ENCODE assay signal across 8 mouse cellular contexts in genomic region chr11:31796245-31796644, GRCm38 (mm10).
A peak's percentile ranks its signal among the peaks of the same experiment; 100 is the strongest.
DNase-seq lines count a peak whose midpoint lies in the region; ATAC-seq and TF ChIP-seq lines count a peak whose summit lies in the region.

No protein-coding gene starts in this region.

- no peak overlapping the region for H3K9ac ChIP-seq in hindbrain, embryonic 11.5 days (ENCODE audit: low read depth, low read length)
- H3K9ac ChIP-seq in stomach, postnatal 0 days (ENCODE audit: low read length): no peak overlapping the region

- no peak overlapping the region; the same call in 1 of the 2 replicates for H3K27ac ChIP-seq in hindbrain, embryonic 10.5 days
- H3K27ac ChIP-seq in hindbrain, embryonic 11.5 days (ENCODE audit: low read depth, low read length): no peak overlapping the region
- peak overlapping the region; percentile 88 for H3K27ac ChIP-seq in cerebellum, adult 2 months (ENCODE audit: insufficient read depth, low read length)
- H3K27ac ChIP-seq in limb, embryonic 10.5 days: peak overlapping the region; percentile 59
- no peak overlapping the region for H3K27ac ChIP-seq in stomach, postnatal 0 days (replicated peaks)

- no peak for TF ChIP-seq POLR2A in cerebellum, adult 2 months (IDR thresholded peaks at IDR 0.05; ENCODE audit: borderline replicate concordance, insufficient read depth, low read length)

- ATAC-seq in hindbrain, embryonic 11.5 days (ENCODE audit: low FRiP score): no peak
- ATAC-seq in granulocyte monocyte progenitor cell, adult 5-6 weeks (replicated peaks; ENCODE audit: poor library complexity, severe bottlenecking): peak; percentile 90
- 0 out of 2 replicates have a peak, but pooled peaks have one; percentile 35 for ATAC-seq in stomach, postnatal 0 days (ENCODE audit: low FRiP score, low TSS enrichment)

- H3K36me3 ChIP-seq in hindbrain, embryonic 10.5 days: no peaks in the 10 kb centered on the region
- H3K36me3 ChIP-seq in hindbrain, embryonic 11.5 days (ENCODE audit: control insufficient read depth, insufficient read depth, low read length): no peaks in the 10 kb centered on the region
- no peaks in the 10 kb centered on the region for H3K36me3 ChIP-seq in limb, embryonic 10.5 days
- no peaks in the 10 kb centered on the region for H3K36me3 ChIP-seq in stomach, postnatal 0 days (ENCODE audit: control insufficient read depth, insufficient read depth, low read length)

- H3K4me3 ChIP-seq in hindbrain, embryonic 10.5 days: no peak overlapping the region
- no peak overlapping the region for H3K4me3 ChIP-seq in hindbrain, embryonic 11.5 days (ENCODE audit: low read depth, low read length)
- no peak overlapping the region for H3K4me3 ChIP-seq in cerebellum, adult 2 months (replicated peaks; ENCODE audit: insufficient read depth, low read depth, low read length)
- no peak overlapping the region for H3K4me3 ChIP-seq in limb, embryonic 10.5 days
- no peak overlapping the region for H3K4me3 ChIP-seq in stomach, postnatal 0 days (ENCODE audit: low read depth, low read length)

- H3K4me2 ChIP-seq in hindbrain, embryonic 11.5 days (replicated peaks; ENCODE audit: low read depth, low read length): no peak overlapping the region
- H3K4me2 ChIP-seq in stomach, postnatal 0 days (replicated peaks; ENCODE audit: low read depth): no peak overlapping the region

- no peaks in the 10 kb centered on the region for H3K27me3 ChIP-seq in hindbrain, embryonic 10.5 days (ENCODE audit: insufficient read depth, poor library complexity, severe bottlenecking)
- H3K27me3 ChIP-seq in hindbrain, embryonic 11.5 days (ENCODE audit: control insufficient read depth, insufficient read depth, low read length): no peaks in the 10 kb centered on the region
- no peaks in the 10 kb centered on the region for H3K27me3 ChIP-seq in cerebellum, adult 2 months (ENCODE audit: control insufficient read depth, insufficient read depth, low read length)
- H3K27me3 ChIP-seq in limb, embryonic 10.5 days (ENCODE audit: low read depth, poor library complexity, severe bottlenecking): no peaks in the 10 kb centered on the region
- H3K27me3 ChIP-seq in stomach, postnatal 0 days (ENCODE audit: control insufficient read depth, insufficient read depth, low read length): no peaks in the 10 kb centered on the region

- DNase-seq in hindbrain, embryonic 10.5 days (ENCODE audit: low spot score): peak; percentile 24
- DNase-seq in hindbrain, embryonic 11.5 days (ENCODE audit: low spot score): no peak
- peak; percentile 87 for DNase-seq in 416B (ENCODE audit: low read depth)
- DNase-seq in cerebellum, adult 2 months: peak; percentile 90 to 97
- peak; percentile 37 for DNase-seq in limb, embryonic 10.5 days (ENCODE audit: low spot score)
- no peak for DNase-seq in stomach, postnatal 0 days (ENCODE audit: low spot score)
- DNase-seq in spleen, adult 12 weeks (ENCODE audit: low spot score): no peak

- no peak for TF ChIP-seq EP300 in stomach, postnatal 0 days (optimal IDR thresholded peaks at IDR 0.05)

- WGBS in hindbrain, embryonic 10.5 days: 71% methylated on average over 6 of the region's 6 CpGs
- 58% methylated on average over 6 of the region's 6 CpGs for WGBS in hindbrain, embryonic 11.5 days
- WGBS in cerebellum, adult 2 months: 6% methylated on average over 6 of the region's 6 CpGs
- 55% methylated on average over 6 of the region's 6 CpGs for WGBS in limb, embryonic 10.5 days
- WGBS in stomach, postnatal 0 days: 61% methylated on average over 6 of the region's 6 CpGs

- peak; percentile 31; the same call in 1 of the 2 replicates for TF ChIP-seq CTCF in cerebellum, adult 2 months (IDR thresholded peaks at IDR 0.05; ENCODE audit: borderline replicate concordance, insufficient read depth, low read depth, low read length)
- no peak for TF ChIP-seq CTCF in stomach, postnatal 0 days (IDR thresholded peaks at IDR 0.05; ENCODE audit: low read depth)

- peaks cover 11% of the 10 kb centered on the region; the same call in 1 of the 2 replicates for H3K4me1 ChIP-seq in hindbrain, embryonic 10.5 days (replicated peaks)
- H3K4me1 ChIP-seq in hindbrain, embryonic 11.5 days (replicated peaks; ENCODE audit: control insufficient read depth, insufficient read depth, low read length): no peaks in the 10 kb centered on the region
- H3K4me1 ChIP-seq in cerebellum, adult 2 months (ENCODE audit: control insufficient read depth, insufficient read depth, low read length): peaks cover 14% of the 10 kb centered on the region
- peaks cover 18% of the 10 kb centered on the region for H3K4me1 ChIP-seq in limb, embryonic 10.5 days
- no peaks in the 10 kb centered on the region for H3K4me1 ChIP-seq in stomach, postnatal 0 days (replicated peaks; ENCODE audit: control insufficient read depth, insufficient read depth)

- H3K9me3 ChIP-seq in hindbrain, embryonic 10.5 days: 0 out of 2 replicates have a peak, but pooled peaks cover 2% of the 10 kb centered on the region
- no peaks in the 10 kb centered on the region for H3K9me3 ChIP-seq in hindbrain, embryonic 11.5 days (ENCODE audit: control insufficient read depth, low read length)
- H3K9me3 ChIP-seq in limb, embryonic 10.5 days (replicated peaks): no peaks in the 10 kb centered on the region
- no peaks in the 10 kb centered on the region for H3K9me3 ChIP-seq in stomach, postnatal 0 days (ENCODE audit: control insufficient read depth, low read length)

Comparison
In these comparisons a context has a peak if more than half of its experiments do, and no peak if none do; other contexts are left out.
1. DNase-seq: peak in hindbrain, embryonic 10.5 days (single experiment), 416B (single experiment), cerebellum, adult 2 months (2 of 2) and limb, embryonic 10.5 days (single experiment); none in hindbrain, embryonic 11.5 days (single experiment), stomach, postnatal 0 days (single experiment) and spleen, adult 12 weeks (single experiment).
2. H3K27ac ChIP-seq: peak in cerebellum, adult 2 months (single experiment) and limb, embryonic 10.5 days (single experiment); none in hindbrain, embryonic 10.5 days (single experiment), hindbrain, embryonic 11.5 days (single experiment) and stomach, postnatal 0 days (single experiment).